Mouse (Mus musculus): Measurements from ENCODE around the gene Cers5. TPM values are rescaled to one million over a fixed set of nuclear protein-coding genes. Genes with fewer than 3 reads are reported as not detected.
A peak's percentile ranks its signal among the peaks of the same experiment; 100 is the strongest.

Cers5 gene
- total and polyA plus RNA-seq, 3 experiments = 17.4 to 21.6 (median 17.9) TPM

DNA sequence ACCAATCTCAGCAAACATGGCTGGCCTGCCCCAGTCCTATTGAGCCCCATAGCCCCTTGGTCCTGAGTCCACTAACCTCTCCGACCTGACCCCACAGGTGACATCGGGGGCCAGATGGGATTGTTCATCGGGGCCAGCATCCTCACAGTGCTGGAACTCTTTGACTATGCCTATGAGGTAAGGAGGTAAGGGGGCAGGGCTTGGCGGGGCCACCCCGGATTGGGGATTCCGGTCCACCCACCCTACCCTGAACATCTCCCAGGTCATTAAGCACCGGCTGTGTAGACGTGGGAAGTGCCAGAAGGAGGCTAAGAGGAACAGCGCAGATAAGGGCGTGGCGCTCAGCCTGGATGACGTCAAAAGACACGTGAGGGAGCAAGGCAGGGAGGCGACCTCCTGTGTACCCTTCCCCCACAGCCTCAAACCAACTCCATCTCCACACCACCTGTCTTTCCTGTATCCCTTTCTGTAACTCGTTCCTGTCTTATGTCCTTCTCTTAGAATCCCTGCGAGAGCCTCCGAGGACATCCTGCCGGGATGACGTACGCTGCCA, 74.1 kb downstream of the Cers5 start:
- Histone ChIP-seq H3K4me1 (ENCODE audit: control insufficient read depth, insufficient read depth, low read length) (peaks cover 6% of the 10 kb centered on the region), H3K27me3 (ENCODE audit: control insufficient read depth, insufficient read depth, low read length) (no peaks in the 10 kb centered on the region), H3K79me2 (replicated peaks; ENCODE audit: control insufficient read depth, insufficient read depth, low read length) (no peaks in the 10 kb centered on the region), H3K36me3 (ENCODE audit: control insufficient read depth, insufficient read depth, low read length) (no peaks in the 10 kb centered on the region), H3K27ac (no peak overlapping the region), H3K9ac (ENCODE audit: low read depth, low read length) (no peak overlapping the region), H3K4me3 (no peak overlapping the region)
- WGBS = 27% methylated on average over 20 of the region's 20 CpGs
- no peak for TF ChIP-seq POLR2A (IDR thresholded peaks at IDR 0.05; ENCODE audit: insufficient read depth, low read depth, low read length)
- no peak for TF ChIP-seq EP300 (IDR thresholded peaks at IDR 0.05; ENCODE audit: insufficient read depth, low read depth, low read length)
- no peak for TF ChIP-seq CTCF (IDR thresholded peaks at IDR 0.05)
- intact Hi-C loops (cut with DNase I) = no loop called here
- DNase-seq = no peak

GRCm38 (mm10) chr15:99697309-99697708, 75.4 kb downstream of the Cers5 start:
- Histone ChIP-seq H3K27me3 (ENCODE audit: control insufficient read depth, insufficient read depth, low read length) (no peaks in the 10 kb centered on the region), H3K36me3 (ENCODE audit: control insufficient read depth, insufficient read depth, low read length) (no peaks in the 10 kb centered on the region), H3K4me1 (ENCODE audit: control insufficient read depth, insufficient read depth, low read length) (peaks cover 3% of the 10 kb centered on the region), H3K9ac (ENCODE audit: low read depth, low read length) (no peak overlapping the region), H3K27ac (no peak overlapping the region), H3K4me3 (no peak overlapping the region), H3K79me2 (replicated peaks; ENCODE audit: control insufficient read depth, insufficient read depth, low read length) (no peaks in the 10 kb centered on the region)
- intact Hi-C loops (cut with DNase I) = no loop called here
- DNase-seq = no peak
- 26% methylated on average over 2 of the region's 2 CpGs for WGBS
- TF ChIP-seq POLR2A (IDR thresholded peaks at IDR 0.05; ENCODE audit: insufficient read depth, low read depth, low read length) = no peak
- no peak for TF ChIP-seq CTCF (IDR thresholded peaks at IDR 0.05)
- no peak for TF ChIP-seq EP300 (IDR thresholded peaks at IDR 0.05; ENCODE audit: insufficient read depth, low read depth, low read length)

- Histone ChIP-seq H3K27ac (no peak overlapping the region), H3K27me3 (ENCODE audit: control insufficient read depth, insufficient read depth, low read length) (no peaks in the 10 kb centered on the region), H3K9ac (ENCODE audit: low read depth, low read length) (no peak overlapping the region), H3K79me2 (replicated peaks; ENCODE audit: control insufficient read depth, insufficient read depth, low read length) (no peaks in the 10 kb centered on the region), H3K4me1 (ENCODE audit: control insufficient read depth, insufficient read depth, low read length) (no peaks in the 10 kb centered on the region), H3K4me3 (no peak overlapping the region), H3K36me3 (ENCODE audit: control insufficient read depth, insufficient read depth, low read length) (no peaks in the 10 kb centered on the region)
- no peak for DNase-seq
- TF ChIP-seq CTCF (IDR thresholded peaks at IDR 0.05) (no peak), EP300 (IDR thresholded peaks at IDR 0.05; ENCODE audit: insufficient read depth, low read depth, low read length) (no peak), POLR2A (IDR thresholded peaks at IDR 0.05; ENCODE audit: insufficient read depth, low read depth, low read length) (no peak)
- intact Hi-C loops (cut with DNase I) = no loop called here
- WGBS = 68% methylated on average over 9 of the region's 9 CpGs
Measured at GRCm38 (mm10) chr15:99691976-99692375, 80.7 kb downstream of the Cers5 start.

DNA sequence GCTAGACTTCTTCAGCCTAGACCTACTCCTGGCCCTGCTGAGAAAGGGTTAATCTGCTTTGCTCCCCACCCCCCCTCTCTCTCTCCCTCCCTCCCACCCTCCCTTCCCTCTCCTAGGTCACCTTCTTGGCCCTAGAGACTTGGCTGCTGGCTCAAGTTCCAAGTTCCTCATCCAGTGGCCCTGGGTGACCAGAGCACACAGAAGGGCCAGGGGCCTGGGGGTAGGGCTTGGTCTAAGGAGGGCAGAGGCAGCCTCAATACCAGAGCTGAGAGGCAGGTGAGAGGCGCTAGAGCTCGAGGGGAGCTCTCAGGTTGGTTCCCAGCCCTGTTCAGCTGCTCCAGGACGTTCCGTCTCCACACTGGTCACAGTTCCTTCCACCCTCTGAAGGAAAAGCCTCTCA, 81.8 kb downstream of the Cers5 start:
- no peaks in the 10 kb centered on the region for H3K36me3 ChIP-seq (ENCODE audit: control insufficient read depth, insufficient read depth, low read length)
- no peaks in the 10 kb centered on the region for H3K27me3 ChIP-seq (ENCODE audit: control insufficient read depth, insufficient read depth, low read length)
- WGBS = 32% methylated on average over 4 of the region's 4 CpGs
- H3K4me1 ChIP-seq (ENCODE audit: control insufficient read depth, insufficient read depth, low read length) = no peaks in the 10 kb centered on the region
- H3K79me2 ChIP-seq (replicated peaks; ENCODE audit: control insufficient read depth, insufficient read depth, low read length) = no peaks in the 10 kb centered on the region
- TF ChIP-seq POLR2A (IDR thresholded peaks at IDR 0.05; ENCODE audit: insufficient read depth, low read depth, low read length) = no peak
- no peak for TF ChIP-seq EP300 (IDR thresholded peaks at IDR 0.05; ENCODE audit: insufficient read depth, low read depth, low read length)
- TF ChIP-seq CTCF (IDR thresholded peaks at IDR 0.05) = no peak
- H3K9ac ChIP-seq (ENCODE audit: low read depth, low read length) = no peak overlapping the region
- DNase-seq = peak in 1 of 2 experiments; percentile 21
- no peak overlapping the region for H3K4me3 ChIP-seq
- H3K27ac ChIP-seq = no peak overlapping the region
- intact Hi-C loops (cut with DNase I) = no loop called here

DNA sequence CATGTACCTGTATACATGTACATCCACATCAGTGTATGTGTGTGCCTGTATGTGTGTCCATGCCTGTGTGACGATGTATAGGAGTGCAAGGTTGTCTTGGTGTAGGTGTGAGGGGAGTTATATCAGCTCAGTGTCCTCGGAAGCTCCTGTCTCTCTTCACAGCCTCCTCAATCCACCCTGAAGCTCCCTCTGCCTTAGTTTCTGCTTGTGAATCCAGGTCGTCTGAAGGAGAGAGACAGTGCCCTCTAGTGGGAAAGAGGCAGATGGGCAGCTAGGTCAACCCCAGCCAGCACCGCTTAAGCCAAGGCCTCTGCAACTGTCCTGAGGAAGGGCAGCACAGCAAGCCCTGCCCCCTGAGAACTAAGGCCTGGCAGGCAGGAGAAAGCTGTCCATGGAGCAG, 84.0 kb downstream of the Cers5 start:
- intact Hi-C loops (cut with DNase I) = loop anchor here (1.0 to 5.0 kb wide), 2 partner anchors 92 to 191 kb away; no protein-coding TSS in a partner anchor
- H3K27ac ChIP-seq = no peak overlapping the region
- DNase-seq = peak; percentile 50 to 52
- H3K79me2 ChIP-seq (replicated peaks; ENCODE audit: control insufficient read depth, insufficient read depth, low read length) = no peaks in the 10 kb centered on the region
- H3K9ac ChIP-seq (ENCODE audit: low read depth, low read length) = no peak overlapping the region
- WGBS = 2% methylated on average over 4 of the region's 4 CpGs
- TF ChIP-seq CTCF (IDR thresholded peaks at IDR 0.05) (peak; percentile 96), EP300 (IDR thresholded peaks at IDR 0.05; ENCODE audit: insufficient read depth, low read depth, low read length) (0 out of 2 replicates have a peak, but pooled peaks have one; percentile 64), POLR2A (IDR thresholded peaks at IDR 0.05; ENCODE audit: insufficient read depth, low read depth, low read length) (no peak)
- H3K4me1 ChIP-seq (ENCODE audit: control insufficient read depth, insufficient read depth, low read length) = no peaks in the 10 kb centered on the region
- no peaks in the 10 kb centered on the region for H3K36me3 ChIP-seq (ENCODE audit: control insufficient read depth, insufficient read depth, low read length)
- no peak overlapping the region for H3K4me3 ChIP-seq
- no peaks in the 10 kb centered on the region for H3K27me3 ChIP-seq (ENCODE audit: control insufficient read depth, insufficient read depth, low read length)

Other genes with a start within 250 kb of the Cers5 start
- under 1 TPM; 0.07 to 0.39 TPM for gene Faim2, start 244.7 kb downstream of the Cers5 start, total RNA-seq (2021)
- gene Faim2, start 244.7 kb downstream of the Cers5 start, polyA plus RNA-seq (2012; rRNA removed) = 0.26 and 0.53 TPM in 2 replicates
- gene Aqp2, start 193.8 kb downstream of the Cers5 start, total RNA-seq (2021) = under 1 TPM in 1 of 2 experiments, not detected in 1; 0.34 TPM
- gene Aqp2, start 193.8 kb downstream of the Cers5 start, polyA plus RNA-seq (2012; rRNA removed) = 0.23 and 0.26 TPM in 2 replicates
- under 1 TPM in 1 of 2 experiments, not detected in 1; 0.42 TPM for gene Aqp5, start 182.1 kb downstream of the Cers5 start, total RNA-seq (2021)
- gene Aqp5, start 182.1 kb downstream of the Cers5 start, polyA plus RNA-seq (2012; rRNA removed) = 0.91 and 7.2 TPM in 2 replicates
- under 1 TPM; 0.18 to 0.27 TPM for gene Aqp6, start 171.5 kb downstream of the Cers5 start, total RNA-seq (2021)
- 0.08 and 0.18 TPM in 2 replicates for gene Aqp6, start 171.5 kb downstream of the Cers5 start, polyA plus RNA-seq (2012; rRNA removed)
- gene Racgap1, start 121.2 kb downstream of the Cers5 start, total RNA-seq (2021) = 1 to 10 TPM; 1.5 to 1.9 TPM
- 1.6 and 2.0 TPM in 2 replicates for gene Racgap1, start 121.2 kb downstream of the Cers5 start, polyA plus RNA-seq (2012; rRNA removed)
- gene Asic1, start 102.5 kb downstream of the Cers5 start, total RNA-seq (2021) = under 1 TPM; 0.42 to 0.50 TPM
- gene Asic1, start 102.5 kb downstream of the Cers5 start, polyA plus RNA-seq (2012; rRNA removed) = 1.3 TPM in 2 replicates
- gene Smarcd1, start 70.8 kb downstream of the Cers5 start, total RNA-seq (2021) = 10 to 100 TPM; 20.1 to 20.6 TPM
- gene Smarcd1, start 70.8 kb downstream of the Cers5 start, polyA plus RNA-seq (2012; rRNA removed) = 39.0 and 58.0 TPM in 2 replicates
- 1 to 10 TPM; 3.7 to 4.1 TPM for gene Gm17349, start 67.4 kb downstream of the Cers5 start, total RNA-seq (2021)
- gene Gm17349, start 67.4 kb downstream of the Cers5 start, polyA plus RNA-seq (2012; rRNA removed) = not detected in 2 replicates
- 10 to 100 TPM; 51.4 to 64.6 TPM for gene Gpd1, start 55.4 kb downstream of the Cers5 start, total RNA-seq (2021)
- 125 and 177 TPM in 2 replicates for gene Gpd1, start 55.4 kb downstream of the Cers5 start, polyA plus RNA-seq (2012; rRNA removed)
- 100 to 1,000 TPM; 215 to 236 TPM for gene Cox14, start 47.3 kb downstream of the Cers5 start, total RNA-seq (2021)
- gene Cox14, start 47.3 kb downstream of the Cers5 start, polyA plus RNA-seq (2012; rRNA removed) = 326 and 358 TPM in 2 replicates
- gene Lima1, start 102.6 kb upstream of the Cers5 start, total RNA-seq (2021) = 10 to 100 TPM; 15.7 to 16.7 TPM
- gene Lima1, start 102.6 kb upstream of the Cers5 start, polyA plus RNA-seq (2012; rRNA removed) = 8.8 and 13.4 TPM in 2 replicates
- gene Fam186a, start 194.2 kb upstream of the Cers5 start, total RNA-seq (2021) = under 1 TPM; 0.10 to 0.16 TPM
- gene Fam186a, start 194.2 kb upstream of the Cers5 start, polyA plus RNA-seq (2012; rRNA removed) = 0.12 and 0.20 TPM in 2 replicates
- 10 to 100 TPM; 54.2 to 55.3 TPM for gene Larp4, start 197.2 kb upstream of the Cers5 start, total RNA-seq (2021)
- 32.5 and 54.7 TPM in 2 replicates for gene Larp4, start 197.2 kb upstream of the Cers5 start, polyA plus RNA-seq (2012; rRNA removed)

Data from heart, adult 2 months (tissue).